Mouse (Mus musculus): ENCODE data around the gene Fam83f. TPM values are rescaled to one million over a fixed set of nuclear protein-coding genes. Genes with fewer than 3 reads are reported as not detected.
A peak's percentile ranks its signal among the peaks of the same experiment; 100 is the strongest.

Gene Fam83f
- total RNA-seq, 2 experiments from 2014 or later = not detected

DNA sequence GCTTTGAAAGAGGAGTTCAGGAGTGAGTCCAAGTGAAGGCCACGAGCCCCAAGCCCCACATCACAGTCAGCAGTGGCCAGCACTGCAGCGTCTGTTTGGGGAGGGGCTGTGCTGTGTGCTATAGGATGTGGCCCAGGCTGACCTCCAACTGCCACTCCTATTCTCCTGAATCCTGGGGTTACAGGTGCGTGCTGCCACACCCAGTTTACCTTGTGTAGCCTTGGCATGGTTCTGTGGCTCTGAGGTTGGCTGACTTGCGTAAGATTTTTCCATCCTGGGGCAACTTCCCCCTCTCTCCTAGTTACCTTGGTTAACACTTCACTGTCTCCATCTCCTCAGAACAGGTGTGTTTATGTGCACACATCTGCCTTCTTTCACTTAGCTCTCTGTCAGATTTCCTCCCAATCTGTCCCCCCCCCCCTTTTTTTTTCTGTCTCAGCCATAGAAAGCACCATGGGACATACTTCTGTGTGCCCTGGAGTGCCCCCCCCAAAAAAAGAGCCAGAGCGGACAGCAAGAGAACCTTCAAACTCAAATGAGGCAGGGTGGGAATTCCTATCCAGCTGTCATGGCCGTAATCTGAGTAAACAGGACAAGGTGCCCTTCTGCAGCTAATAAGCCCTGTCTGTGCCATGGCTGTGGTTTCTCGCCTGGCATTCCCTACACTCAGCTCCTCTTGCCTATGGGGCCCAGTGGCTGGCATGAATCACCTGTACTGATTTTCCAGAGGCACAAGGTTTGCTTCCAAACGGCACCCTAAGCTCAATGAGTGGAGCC, 30.0 kb downstream of the Fam83f start:
- no peak for ATAC-seq (replicated peaks; ENCODE audit: low FRiP score, poor library complexity, severe bottlenecking)

DNA sequence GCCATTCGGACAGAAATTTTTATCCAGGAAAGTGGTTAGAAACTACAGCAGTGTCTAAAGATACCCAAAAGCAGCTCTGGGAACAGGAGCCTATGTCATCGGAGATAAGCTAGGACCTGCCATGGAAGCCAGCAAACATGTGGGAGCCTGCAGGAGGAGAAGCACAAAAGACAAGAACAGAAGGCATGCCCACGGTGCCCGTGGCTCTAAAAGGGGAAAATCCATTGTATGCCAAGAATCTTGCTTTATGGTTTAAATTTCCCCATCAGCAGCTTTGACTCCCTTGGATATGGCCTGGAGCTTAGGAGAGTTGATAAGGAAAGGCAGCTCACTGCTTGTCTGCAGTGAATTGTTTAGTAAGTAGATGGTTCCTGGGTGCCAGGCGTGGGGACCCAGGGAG, 31.3 kb downstream of the Fam83f start:
- ATAC-seq (replicated peaks; ENCODE audit: low FRiP score, poor library complexity, severe bottlenecking) = no peak

DNA sequence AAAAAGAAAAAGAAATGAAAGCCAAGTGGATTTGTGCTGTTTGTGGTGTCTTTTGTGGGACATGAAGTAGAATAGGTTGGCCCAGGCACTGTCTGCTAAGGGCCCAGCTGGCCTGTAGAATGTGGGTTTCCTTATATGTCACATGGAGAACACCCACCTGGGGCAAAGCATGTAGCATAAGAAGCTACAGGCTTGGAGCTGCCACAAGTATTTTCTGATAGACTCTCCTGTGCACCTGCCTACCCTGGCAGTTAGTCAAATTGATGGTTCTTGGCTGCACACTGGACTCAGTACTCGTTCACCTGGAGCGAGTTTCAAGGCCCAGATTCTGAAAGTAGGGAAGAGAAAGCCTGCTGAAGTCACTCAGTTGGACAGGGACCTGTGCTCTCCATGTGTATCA, 31.8 kb downstream of the Fam83f start:
- no peak for ATAC-seq (replicated peaks; ENCODE audit: low FRiP score, poor library complexity, severe bottlenecking)

DNA sequence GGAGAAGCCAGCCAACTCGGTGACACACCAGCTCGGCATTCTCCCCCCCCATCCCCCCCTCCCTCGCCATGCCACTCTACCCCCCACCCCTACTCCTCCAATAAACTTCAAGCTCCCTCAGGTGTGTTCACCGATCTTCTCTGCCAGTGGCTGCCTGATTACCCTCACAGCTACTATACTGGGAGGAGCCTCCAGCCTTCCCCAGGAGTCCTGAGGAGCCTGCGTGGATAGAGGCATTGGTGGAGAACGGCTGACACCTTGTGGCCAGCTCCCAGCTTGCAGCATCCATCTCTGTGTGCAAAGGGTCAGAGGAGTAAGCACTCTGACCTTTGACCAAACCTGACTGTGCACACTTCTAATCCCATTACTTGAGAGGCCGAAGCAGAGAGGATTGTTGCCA, 32.6 kb downstream of the Fam83f start:
- peak; percentile 77 for ATAC-seq (replicated peaks; ENCODE audit: low FRiP score, poor library complexity, severe bottlenecking)

DNA sequence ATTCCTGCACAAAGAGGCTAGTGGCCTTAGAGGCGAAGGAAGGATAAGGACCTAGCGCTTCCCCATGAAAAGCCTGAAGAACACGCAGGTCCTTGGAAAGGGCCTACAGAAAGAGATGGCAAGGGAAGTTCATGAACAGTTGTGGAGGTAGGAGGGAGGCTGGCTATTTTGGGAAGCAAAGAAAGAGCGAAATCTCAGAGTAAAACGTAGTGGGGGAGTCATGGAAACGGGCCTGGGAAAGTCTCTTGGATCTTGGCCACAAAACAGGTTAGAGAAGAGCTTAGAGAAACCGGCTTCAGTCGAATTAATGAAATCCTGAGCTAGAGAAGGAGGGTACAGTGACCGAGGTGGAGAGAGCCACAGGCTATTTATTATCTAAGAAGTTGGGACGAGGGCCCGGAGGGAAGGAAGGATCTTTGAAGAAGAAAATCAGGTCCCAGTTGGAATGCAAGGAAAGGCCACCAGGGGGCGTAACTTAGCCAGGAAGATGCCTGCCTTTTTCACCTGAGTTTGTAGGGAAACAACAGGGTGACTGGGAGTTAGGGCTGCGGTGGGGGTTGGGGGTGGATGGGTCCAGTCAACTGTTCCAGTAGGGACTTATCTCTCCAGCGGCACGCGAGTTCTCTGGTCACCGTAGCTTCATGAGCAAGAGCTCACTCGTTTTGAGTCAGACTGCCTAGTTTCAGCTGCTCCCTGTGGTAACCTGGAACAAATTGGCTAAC, 34.3 kb downstream of the Fam83f start:
- ATAC-seq (replicated peaks; ENCODE audit: low FRiP score, poor library complexity, severe bottlenecking) = 0 out of 2 replicates have a peak, but pooled peaks have one; percentile 22

DNA sequence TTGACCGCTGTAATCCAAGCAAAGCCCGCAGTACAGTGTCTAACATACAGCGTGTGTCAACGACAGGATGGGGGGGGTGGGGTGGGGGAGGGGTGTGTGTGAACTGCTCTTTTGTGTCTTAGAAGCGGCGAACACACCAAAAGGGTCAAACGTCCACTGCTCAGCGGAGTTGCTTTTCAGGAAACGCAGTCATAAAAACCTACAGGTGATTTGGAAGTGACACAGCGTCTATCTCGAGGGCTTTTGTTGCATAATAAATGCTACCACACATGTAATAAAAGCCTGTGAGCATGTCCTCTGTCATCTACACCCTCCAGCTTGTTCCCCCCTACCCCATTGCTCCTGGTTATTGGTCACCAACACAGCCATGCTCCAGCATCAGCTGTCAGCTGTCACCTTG, 34.9 kb downstream of the Fam83f start:
- ATAC-seq (replicated peaks; ENCODE audit: low FRiP score, poor library complexity, severe bottlenecking) = no peak

DNA sequence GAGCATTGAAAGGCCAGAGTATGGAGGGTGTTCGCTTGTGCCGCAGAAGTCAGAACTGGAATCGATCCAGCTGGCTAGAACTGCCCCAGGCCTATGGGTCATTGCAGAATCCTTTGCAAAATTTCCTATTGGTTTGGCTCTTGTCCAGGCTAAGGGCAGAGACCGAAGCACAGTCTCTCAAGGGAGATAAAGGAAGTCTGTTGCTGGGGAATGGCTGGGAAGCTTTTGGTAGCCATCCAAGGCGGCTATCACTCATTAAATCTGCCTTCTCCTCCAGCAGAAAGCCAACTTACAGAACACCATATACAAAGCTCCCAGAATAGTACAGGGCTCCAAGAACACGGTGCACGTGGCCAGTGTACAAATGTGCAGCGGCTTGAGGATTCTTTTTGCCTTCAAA, 35.4 kb downstream of the Fam83f start:
- peak; percentile 13 for ATAC-seq (replicated peaks; ENCODE audit: low FRiP score, poor library complexity, severe bottlenecking)

DNA sequence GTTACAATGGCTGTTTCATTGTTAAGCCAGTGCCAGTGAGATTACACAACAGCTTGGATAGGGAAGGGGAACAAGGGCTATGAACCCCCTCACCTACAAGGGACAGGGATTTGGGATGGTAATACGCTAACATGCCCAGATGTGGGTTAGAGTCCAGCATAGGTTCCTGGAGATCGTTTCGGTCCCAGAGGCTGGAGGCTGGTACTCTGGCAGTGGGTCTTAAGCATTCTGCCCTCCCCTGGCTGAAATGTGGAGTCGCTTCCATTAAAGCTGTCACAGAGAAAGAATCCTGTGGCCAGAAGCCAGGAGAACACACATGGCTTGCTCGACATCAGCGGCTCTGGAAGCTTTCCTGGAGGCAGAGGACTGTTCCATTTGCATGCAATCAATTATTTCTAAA, 37.9 kb downstream of the Fam83f start:
- no peak for ATAC-seq (replicated peaks; ENCODE audit: low FRiP score, poor library complexity, severe bottlenecking)

DNA sequence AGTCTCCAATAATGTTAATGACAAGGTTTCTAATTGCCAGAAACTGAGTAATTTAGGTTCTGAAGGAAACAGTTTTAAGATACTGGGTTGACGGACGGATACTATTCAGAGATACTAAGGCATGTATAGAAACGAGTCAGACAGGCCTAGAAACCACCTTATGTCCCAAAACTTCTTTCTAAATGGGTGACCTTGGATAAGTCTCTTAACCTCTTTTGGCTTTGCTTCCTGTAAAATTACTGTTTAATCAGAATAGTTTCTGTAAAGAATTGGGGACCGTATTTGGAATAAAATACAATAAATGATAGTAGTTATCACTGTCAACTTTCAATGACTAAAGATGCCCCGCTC, 38.6 kb downstream of the Fam83f start:
- no peak for ATAC-seq (replicated peaks; ENCODE audit: low FRiP score, poor library complexity, severe bottlenecking)

DNA sequence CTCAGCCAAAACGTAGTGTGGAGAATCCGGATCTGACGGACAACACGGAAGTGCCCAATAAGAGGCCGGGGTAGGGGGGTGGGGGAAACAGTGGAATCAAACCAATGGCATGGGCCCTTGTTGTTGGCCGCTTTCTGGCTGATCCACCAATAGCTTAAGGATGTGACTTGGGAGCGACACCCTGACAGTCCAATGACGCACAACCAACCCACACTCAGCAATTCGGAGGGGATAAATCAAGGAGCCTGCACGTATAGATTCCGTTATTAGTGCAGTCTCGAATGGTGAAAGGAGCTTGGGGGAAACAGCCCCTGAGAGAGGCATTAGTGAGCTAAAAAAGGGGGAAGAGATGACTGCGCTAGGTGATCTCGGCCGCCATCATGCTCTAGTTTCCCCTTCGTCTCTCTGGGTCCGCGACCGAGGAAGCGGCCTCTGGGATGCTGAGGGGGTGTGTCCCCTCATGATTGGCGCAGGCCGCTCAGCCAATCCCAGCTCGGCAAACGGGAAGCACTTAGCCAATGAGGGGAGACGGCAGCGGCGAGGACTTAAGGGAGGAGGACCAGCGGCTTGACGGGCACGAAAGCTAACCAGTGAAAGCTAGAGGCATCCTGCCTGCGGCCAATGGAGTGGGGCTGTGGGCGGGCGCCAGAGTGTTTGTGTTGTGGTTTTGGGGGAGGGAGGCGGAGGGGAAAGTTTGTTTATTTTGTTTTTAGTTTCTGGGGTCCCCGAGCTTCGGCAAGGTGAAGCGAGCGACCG, 39.1 kb downstream of the Fam83f start, which contains the start of gene Tnrc6b:
Gene Tnrc6b, plus strand, starts transcription at position 706 of the 756 bp plus-strand sequence.
- peak; percentile 93 for ATAC-seq (replicated peaks; ENCODE audit: low FRiP score, poor library complexity, severe bottlenecking)

DNA sequence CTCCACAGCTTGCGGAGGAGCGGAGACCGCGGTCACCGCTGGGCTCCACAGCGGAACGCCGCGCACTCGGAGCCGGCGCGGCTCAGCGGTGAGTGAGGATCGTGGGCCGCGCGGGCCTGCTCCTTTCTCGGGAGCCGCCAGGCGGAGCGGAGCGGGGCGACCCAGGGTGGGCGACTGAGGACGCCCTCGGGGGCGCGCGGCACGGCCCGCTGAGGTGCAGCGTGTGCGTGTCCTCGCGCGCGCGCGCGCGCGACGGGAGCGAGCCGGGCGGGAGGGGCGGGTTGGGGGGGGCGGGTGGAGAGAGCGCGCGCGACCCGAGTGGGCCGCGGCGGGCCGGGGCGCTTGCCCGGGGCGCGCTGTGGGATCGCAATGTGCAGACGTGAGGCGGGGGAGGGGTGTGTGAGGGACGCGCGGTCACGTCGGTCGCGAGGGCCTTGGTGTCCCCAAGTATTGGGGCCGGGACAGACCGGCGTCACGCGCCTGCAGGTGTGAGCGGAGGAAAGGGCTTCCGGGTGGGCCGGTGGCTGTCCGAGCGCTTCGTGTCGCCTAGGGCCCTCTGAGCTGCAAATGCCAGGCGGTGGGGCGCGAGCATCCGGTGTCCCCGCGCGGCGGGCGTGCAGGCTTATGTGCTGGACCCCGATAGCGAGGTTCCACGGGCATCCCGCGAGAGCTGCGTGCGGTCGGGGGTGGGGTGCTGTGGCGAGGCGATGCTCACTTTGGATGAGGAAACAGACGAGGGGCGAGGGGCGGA, 39.9 kb downstream of the Fam83f start:
- ATAC-seq (replicated peaks; ENCODE audit: low FRiP score, poor library complexity, severe bottlenecking) = peak; percentile 5; the same call in 1 of the 2 replicates

DNA sequence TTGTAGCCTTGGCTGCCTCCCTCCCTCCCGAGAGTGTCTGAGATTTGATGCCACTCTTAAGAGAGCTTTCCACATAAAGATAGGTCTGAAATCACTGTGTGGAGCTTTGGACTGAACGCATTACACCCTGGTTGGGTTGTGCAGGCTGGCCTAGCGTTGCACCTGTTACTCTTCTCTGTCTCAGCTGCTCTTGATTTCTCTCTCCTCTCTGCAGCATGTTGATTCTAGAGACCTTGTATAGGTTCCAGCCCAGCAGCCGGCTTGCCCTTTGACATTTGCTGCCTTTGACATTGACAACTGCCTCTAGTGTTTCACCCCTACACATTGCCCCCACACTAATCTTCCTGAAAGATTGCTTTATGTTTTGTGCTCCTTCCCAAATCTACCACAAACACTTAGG, 42.7 kb downstream of the Fam83f start:
- ATAC-seq (replicated peaks; ENCODE audit: low FRiP score, poor library complexity, severe bottlenecking) = no peak

DNA sequence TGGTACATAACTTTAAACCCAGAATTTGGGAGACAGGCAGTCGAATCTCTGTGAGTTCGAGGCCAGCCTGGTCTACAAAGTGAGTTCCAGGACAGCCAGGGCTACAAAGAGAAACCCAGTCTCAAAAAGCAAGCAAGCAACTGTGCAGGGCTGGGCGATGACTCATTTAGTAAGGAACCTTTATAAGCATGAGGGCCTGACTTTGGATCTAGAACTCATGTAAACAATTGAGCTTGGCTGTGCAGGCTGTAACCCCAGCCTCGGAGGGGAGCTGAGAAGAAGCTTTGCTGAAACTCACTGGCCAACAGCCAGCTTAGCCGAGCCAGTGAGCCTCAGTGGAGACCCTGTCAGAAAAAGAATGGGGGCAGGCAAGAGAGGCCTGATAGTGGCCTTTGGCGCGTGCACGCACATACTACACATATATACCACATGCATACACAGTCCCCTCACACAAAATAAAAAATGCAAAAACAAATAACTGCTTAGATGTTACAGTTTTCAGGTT, 45.0 kb downstream of the Fam83f start:
- ATAC-seq (replicated peaks; ENCODE audit: low FRiP score, poor library complexity, severe bottlenecking) = no peak

DNA sequence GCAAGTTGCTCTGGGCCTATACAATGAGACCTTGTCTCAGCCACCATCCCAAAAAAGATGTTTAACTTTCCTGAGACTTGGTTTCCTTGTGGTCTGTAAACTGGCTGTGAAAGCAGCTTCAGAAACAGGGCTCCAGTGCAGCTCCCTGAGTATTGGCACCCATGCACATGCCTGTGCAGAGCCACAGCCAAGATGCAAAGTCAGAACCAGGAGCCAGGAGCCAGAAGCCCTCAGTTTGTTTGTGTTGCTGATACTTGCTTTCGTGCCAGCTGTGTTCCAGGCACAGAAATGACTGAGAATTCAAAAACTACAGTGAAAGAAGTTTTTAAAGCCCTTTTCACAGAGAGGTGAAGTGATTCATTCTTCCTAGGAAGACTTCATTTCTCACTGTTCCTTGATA, 45.8 kb downstream of the Fam83f start:
- ATAC-seq (replicated peaks; ENCODE audit: low FRiP score, poor library complexity, severe bottlenecking) = no peak

DNA sequence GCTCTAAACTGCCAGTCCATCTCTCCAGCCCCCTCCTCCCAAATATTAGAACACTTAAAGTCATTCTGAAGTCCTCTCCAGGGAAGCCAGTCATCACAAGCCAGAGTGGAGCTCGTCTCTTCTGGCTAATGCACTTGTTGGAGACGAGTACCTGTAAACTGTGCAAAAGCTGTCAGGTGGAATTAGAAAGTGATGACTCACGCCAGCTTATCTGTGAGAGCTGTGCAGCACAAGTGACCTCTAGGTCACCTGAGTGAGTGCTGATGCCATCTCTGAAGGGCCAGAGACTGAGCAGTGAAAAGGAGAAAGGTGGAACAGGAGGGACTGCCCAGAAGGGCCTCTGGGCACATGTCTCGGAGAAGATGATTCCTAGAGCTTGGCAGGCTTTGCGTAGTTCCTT, 48.6 kb downstream of the Fam83f start:
- ATAC-seq (replicated peaks; ENCODE audit: low FRiP score, poor library complexity, severe bottlenecking) = no peak

DNA sequence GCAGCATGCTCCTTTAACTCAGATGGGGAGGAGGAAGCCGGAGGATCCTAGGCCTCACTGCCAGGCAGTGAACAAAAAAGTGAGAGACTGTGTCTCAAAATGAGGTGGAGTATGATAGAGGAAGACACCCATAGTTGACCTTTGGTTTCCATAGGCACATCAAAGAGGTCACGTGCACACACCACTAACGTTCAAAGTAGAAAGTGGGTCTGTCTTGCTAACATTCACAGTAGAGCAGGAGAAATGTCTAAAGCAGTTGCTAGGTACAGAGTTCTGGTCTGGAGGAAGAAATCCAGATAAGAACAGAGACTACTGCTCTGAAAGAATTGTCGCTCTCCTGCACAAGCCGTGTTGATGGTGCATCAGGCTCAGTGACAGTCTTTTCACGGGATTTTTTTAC, 50.2 kb downstream of the Fam83f start:
- no peak for ATAC-seq (replicated peaks; ENCODE audit: low FRiP score, poor library complexity, severe bottlenecking)

DNA sequence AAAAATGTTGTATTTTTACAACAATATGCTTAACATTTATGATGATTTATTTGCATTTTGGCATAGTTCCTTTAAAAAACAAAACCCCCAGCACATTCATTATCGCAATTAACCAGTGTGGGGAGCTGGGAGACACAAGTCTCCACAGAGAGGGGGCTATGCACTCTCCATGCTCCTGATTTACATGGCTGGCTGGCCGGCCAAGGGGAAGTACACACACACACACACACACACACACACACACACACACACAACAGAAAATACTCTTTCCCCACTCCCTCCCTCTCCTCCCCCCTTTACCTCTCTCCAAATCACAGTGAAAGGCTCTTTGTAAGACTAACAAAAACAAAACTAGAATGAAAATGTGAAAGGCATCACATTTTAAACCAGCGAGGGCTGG, 50.7 kb downstream of the Fam83f start:
- no peak for ATAC-seq (replicated peaks; ENCODE audit: low FRiP score, poor library complexity, severe bottlenecking)

DNA sequence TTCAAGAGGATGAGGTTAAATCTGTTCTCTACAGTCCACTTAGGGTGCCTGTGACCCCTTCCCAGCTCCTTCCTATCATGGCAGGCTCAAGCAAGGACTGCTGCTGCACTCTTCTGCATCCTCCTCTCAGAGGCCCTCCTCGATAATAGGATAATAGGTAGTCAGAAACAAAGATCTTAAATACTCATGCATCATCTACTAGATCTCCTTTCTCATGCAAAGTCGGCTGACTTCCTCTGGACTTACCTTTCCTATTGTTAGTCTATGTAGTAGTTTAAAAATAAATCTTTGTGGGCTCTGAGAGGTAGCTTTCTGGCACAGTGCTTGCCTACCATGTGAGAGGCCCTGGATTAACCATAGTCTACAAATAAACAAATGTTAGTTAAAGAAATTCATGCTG, 57.8 kb downstream of the Fam83f start:
- no peak for ATAC-seq (replicated peaks; ENCODE audit: low FRiP score, poor library complexity, severe bottlenecking)

DNA sequence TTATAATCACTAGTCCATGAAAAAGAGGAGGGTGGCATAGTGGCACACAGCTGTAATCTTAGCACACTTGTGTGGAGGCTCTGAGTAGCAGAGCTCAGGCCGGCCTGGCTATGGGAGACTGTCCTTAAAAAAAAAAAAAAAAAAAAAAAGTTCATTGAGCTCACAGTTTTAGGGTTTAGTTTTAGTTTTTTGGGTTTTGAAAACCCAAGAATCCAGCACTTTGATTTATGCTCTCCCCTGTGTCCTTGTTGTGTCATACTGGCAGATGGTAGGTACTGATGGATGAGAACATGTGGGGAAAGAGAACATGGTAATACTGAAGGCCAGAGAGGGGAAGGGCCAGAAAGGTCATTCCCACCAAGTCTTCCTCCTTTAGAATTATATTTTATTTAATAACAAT, 59.4 kb downstream of the Fam83f start:
- no peak for ATAC-seq (replicated peaks; ENCODE audit: low FRiP score, poor library complexity, severe bottlenecking)

DNA sequence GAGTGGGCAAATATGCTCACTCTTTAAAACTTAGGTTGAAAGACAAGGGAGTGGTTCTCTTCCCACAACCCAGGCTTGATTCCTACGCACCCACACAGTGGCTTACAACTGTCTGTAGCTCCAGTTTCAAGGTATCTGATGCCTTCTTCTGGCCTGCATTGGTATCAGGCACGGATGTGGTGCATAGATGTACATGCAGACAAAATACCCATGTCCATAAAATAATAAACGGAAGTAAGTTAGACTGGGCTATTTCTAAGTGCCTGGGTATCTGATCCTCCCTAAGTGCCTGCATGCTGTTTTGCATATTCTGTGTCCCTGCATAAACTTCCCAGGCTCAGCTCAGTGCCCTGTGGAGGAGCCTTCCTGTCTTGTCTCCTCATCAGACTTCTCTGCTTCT, 59.9 kb downstream of the Fam83f start:
- ATAC-seq (replicated peaks; ENCODE audit: low FRiP score, poor library complexity, severe bottlenecking) = no peak

Data from erythroid progenitor cell, adult 5-6 weeks (primary cell).